Mouse (Mus musculus) ovary, postnatal 36 days (tissue): ENCODE data around the gene Nfkb2.

Experiments used
- DNase-seq: peaks from one replicate; pipeline ENCODE4 v3.0.0; 2022; ENCODE audit warnings: low spot score, mixed read lengths

The Nfkb2 gene

DNA sequence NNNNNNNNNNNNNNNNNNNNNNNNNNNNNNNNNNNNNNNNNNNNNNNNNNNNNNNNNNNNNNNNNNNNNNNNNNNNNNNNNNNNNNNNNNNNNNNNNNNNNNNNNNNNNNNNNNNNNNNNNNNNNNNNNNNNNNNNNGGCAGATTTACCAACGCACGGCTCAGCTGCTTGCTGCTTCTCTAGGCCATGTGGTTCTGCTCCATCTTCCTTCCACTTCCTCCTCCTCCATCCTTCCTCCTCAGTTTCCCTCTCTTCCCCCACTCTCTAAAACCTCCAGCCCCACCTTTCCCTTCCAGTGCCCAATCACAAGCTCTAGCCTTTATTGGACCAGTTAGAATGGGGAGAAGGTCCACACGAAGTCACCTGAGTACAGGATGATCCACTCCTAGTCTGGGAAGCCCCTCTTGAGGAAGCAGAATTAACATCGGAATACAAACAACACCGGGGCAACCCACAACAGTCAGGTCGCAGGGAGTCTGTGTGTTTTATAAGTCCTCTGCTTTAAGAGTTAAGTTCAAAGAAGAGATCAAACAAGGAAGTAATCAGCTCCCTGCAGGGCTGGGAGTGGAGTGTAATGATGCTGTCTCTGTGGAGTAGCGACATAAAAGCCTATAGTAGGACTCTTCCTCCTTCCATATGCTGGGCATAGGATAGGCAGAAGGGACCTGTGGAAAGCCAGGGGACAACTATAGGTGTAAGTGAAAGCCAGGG is 40.7 kb downstream of the Nfkb2 start:
- no peak for DNase-seq

DNA sequence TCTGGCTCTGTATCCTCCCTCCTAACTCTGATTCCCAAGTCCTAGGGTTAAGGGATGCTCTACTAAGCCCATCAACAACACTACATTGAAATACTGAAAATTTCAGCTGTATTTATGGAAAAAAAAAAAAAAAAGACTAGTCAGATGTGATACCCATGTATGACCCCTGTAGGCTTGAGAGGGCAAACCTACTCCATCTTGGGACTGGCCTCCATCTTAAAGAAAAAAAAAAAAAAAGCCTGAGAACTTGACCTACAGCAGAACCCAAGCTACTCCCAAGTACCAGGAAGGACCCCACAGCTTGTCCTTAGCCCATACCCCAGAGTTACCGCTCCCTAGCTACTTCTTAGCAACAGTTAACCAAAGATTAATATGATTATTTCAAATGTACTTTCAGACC is 43.0 kb downstream of the Nfkb2 start:
- DNase-seq, result no peak

DNA sequence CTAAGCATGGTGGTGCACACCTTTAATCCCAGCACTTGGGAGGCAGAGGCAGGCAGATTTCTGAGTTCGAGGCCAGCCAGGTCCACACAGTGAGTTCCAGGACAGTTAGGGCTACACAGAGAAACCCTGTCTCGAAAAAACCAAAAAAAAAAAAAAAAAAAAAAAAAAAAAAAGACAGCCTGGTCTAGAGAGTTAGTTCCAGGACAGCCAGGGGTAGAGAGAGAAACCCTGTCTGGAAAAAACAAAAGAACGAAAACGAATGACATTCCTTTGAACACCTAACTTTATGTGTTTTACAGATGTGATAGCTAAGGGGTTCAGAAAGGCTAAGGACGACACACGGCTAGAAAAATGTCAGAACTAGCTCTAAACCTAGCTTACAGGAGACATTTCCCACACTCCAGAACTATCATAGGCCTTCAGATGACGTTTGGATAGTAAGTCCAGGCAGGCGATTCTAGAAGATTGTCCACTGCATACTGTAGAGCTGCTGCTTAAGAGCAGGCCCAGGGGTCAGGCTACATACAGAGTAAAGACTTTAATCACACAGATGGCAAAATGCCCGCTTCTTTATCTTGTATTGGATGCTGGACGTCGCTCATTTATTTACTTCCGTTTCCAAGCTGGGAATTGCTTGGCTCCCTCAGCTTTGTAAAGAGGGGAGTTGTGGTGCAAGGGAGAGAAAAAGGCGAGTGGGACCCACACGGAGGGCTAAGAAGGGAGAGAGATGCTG is 44.0 kb downstream of the Nfkb2 start:
- DNase-seq, result no peak

DNA sequence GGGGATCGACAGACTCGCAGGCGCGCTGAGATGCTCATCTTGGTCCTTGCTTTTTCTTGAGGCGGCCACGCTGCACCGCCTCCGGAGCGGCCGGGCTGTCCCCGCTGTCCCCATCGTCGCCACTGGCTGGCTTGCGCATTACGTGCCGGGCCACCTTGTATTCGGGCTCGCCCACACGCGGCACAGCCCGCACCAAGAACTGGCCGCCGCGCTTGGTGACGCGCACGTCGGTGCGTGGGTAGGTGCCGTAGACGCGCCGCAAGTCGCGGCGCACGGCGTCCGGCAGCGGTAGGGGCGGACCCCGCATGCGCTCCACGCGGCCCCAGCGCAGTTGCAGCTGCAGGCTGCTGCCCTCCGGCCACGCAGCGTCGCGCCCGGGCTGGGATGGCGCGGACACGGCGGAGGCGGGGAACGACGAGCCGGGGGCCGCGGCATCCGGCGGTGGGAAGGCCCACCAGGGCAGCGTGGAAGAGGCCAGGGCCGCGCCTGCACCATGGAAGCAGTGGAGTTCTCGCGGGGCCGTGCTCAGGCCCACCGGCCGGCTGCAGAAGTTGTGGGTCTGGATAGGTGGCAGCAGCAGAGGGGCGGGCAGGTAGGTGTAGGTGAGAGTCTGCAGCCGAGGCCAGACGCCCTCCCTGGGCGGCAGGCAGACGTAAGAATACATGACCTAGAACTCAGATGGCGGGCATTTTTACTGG is 44.8 kb downstream of the Nfkb2 start:
- DNase-seq, result peak; percentile 82

DNA sequence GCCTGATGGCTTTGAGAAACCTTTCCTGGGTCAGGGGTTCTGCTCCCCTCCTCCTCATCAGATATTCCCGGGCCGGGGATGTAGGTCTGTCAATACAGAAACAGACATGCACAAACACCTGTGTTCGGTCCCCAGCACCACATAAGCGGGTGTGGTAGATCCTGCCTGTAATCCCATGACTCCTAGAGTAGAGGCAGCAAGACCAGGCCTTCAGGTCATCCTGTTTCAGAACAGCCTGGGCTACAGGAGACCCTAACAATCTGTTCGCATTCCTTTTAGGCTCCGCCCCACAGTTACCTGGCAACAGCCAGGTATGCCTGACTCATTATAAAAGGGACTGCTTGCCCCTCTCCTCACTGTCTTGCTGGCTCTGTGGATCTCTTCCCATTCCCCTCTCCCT is 45.4 kb downstream of the Nfkb2 start:
- DNase-seq, result no peak

DNA sequence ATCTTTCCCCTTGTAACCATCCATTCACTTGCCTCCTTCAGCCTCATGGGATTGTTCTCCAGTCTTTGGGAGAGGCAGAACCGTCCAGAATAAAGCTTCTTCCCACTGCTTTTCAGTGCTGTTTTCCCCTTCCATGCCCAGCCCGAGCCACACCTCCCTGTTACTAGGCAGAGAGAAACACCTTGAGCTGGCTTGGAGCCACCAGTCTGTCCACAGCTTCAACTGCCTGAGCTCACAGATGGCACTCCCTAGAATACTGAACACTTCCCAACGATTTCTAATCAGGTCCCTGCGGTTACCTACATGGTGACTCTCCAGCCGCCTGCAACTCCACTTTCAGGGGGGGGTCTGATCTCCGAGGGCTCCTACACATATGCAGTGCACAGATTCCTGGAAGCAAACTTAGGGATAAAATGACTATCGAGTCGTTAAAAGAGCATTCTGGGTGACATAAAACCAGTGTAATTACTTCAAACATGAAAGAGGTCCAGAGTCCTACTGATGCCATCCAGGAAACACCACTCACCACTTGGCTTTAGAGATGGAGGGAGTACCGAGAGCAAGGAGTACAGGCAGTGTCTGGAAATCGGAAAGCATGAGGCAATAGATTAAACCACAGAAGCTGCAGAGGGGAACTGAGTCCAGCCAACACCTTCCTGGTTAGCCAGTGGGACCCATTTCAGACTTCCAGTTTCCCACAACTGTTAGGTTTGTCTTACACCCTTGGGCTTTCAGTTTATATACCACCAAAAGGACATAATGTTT is 46.2 kb downstream of the Nfkb2 start, which contains the start of gene 2310034G01Rik:
2310034G01Rik (minus strand) TSS at position 135 of the 765 bp plus-strand sequence.
- no peak for DNase-seq

DNA sequence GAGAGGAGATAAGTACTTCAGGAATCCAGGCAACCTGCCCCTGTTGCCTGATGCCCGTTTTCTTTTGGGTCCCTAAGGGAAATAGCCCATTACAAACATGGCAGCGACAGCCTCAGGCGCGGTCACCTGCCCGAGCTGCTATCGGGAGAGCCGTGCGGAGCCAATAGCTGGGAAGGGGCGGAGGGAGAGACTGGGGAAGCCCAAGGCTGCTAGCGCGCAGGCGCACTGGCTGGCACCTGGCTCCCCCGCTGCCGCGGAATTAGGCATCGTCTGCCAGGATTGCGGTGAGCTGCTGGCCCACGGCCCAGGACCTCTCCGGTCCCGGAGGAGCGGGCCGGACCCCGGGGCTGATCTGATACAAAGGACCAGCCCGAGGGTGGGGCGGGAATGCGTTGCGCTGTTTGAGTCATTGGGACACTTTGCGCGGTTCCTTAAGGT is 52.6 kb downstream of the Nfkb2 start:
- DNase-seq, result peak; percentile 87

DNA sequence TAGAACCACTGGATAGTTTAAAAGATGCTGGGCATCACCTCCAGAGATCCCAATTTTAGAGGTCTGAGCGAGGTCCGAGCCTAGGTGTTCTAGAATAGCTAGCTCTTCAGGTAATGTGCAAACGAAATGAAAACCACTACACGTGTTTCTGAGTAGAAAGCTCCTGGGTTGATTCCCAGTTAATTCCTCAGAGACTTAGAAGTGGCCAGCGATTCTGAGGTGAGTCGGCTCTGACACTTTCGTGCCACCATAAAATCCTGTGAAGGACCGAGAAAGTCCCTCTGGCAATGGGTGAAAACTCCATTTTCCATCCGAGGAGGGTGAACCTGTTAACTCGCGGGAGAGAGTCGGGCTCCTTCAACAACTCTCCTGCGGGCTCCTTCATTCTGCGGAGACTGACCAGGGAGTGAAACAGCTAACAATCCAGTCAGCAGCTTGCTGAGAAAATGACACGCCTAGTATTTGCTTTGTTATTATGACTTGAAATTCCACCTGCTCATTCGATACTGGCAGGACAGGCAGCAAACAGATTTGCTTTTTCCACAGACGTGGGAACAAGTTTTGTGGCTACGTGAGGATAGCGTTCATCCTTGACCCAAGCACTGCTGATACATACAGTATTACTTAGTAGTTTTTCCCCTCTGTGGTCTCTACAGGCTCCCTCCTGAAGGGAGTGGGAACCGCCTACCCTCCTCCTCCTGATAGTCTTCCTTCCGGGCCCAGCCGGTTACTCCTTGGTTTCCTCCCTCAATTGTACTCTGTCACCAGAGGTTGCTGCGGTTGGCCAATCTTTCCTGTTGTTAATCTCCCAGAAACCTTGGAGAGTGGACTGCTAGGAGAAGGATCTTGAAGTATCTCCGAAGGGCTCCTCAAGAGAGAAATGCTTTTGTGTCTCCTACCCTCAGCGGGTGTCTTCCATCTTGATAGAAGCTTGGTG is 53.5 kb downstream of the Nfkb2 start:
- no peak for DNase-seq

DNA sequence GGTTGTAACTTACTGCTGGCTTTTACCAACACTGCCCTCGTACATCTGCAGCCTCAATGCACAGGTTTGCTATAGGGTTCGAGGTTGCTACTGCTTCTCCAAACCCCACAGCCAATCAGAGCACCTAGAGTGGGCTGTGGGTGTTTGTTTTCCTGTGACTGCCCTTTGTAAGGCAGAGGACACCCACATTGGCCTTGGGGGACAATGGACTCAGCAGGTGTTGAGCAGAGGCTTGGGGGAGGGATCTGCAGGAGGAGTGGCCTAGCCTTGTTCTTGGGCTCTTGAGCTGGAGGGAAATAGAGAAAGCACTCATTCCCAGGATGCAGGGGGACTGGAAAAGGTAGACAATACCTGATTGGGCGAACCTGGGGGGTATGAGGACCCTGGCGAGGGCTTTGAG is 54.3 kb downstream of the Nfkb2 start:
- DNase-seq, result no peak
